Mouse (Mus musculus): ENCODE measurements around the gene Cenpu.

Gene Cenpu

DNA sequence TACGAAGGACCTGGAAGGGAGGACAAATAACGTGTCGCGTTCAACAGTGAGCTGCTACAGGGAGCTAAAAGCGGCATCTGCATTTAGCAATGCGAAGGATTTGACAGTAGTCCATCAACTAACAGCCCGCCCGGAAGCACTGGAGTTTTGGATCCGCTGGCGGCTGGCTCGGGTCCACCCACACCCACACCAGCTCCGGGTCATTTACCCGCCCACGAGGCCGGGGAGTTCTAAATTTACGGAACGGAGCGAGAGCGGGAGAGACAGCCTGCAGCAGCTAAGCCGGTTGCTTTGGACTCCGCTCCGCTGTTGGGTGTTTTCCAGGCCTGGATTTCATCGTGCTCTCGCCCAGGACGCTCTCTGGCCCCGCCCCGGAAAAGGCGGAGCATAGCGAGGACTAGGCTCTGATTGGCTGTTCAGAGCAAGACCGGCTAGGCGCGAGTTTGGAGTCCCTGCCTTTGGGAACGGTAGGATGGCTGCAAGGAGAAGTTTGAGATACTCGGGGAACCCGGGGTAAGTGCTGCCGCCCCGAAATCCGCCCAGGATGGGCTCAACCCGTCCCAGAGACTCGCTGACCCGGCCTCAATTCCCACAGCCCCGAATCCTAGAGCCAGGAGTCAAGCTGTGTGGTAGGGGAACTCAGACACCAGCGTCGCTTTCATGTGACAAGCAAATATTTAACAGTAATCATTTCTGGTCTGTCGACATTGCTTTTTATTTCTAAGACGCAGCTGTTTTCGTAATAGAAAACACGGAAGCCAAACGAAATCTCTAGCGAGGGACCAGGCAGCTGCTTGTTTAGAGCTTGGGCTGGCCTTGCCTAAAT, at the start of gene Cenpu:
Gene Cenpu, plus strand, starts transcription at position 414 of the 826 bp plus-strand sequence.
- DNase-seq (ENCODE audit: low spot score) = peak; percentile 100

DNA sequence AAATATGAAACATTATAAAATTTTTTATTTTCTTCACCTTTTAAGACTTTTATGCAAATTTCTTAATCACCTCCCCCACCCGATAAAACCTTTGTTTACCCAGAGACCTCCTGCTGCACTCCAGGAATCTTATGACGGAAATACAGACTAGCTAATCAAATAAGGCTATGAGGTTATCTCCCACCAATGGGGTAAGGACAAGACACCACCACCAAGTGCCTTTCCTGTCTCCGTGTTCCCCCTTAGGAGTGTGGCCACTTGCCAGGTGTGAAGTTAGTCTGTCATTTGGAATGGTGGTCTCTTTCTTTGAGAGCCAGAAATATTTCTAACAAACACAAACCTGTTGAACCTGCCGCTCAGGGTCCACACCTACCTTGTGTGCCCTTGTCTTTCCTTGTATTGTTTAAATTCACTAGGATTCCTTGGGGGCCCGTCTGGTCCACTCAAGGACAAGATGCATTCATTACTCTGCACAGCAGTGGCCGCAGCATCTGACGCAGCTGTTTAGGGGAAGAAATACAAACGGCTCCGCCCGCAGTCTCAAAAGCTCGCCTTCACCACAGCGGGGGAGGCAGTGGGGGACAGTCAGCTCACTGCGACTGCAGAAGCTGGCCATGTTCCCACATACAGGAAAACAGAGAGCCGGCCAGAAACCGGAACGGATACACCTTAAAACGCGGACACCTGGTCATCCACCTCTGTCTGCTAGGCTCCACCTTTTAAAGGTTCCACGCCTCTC, 49.3 kb upstream of the Cenpu start:
- no peak for DNase-seq (ENCODE audit: low spot score)

DNA sequence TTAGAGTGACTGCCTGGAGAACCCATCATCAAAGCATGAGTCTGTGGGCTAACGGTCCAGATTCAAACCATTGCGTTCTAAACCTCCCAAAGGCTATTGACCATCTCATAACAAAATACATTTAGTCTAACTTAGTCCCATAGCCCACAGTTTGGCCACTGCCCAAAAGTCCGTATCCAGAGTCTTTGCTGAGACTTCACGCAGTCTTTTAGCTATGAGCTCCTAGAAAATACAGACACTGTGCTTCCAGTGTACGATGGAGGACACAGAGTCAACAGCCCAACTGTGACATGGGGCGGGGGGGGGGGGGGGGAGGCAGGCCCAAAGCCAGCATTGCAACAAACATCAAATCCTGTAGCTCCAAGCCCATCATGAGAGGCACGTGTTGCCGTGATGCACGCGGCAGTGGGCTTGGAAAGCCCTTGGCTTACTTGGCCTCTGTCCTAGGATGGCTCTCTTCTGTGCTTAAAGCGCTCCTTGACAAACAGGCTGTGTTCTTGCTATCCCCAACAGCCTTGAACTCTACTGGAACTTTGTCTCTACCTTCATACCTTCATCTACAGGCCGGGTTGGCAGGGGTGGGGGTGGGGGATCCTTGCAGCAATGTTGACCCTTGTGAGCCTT, 48.6 kb upstream of the Cenpu start:
- no peak for DNase-seq (ENCODE audit: low spot score)

DNA sequence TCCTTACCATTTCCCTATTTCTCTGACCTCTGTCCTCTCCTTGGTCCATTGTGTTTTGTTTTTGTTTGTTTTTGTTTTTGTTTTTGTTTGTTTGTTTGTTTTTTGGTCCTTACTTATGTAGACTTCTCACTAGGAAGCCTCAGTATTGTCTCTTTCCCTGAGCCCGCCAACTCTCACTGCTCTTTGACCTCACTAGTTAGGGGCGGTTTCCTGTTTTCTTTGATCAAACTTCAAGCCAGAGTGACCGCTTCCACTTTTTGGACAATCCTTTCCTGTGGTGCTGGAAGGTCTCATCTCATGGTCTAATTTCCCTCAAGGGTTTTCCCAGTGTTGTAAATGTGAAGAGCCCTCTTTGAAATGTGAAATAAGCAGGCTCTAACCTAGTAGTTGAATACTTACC, 47.6 kb upstream of the Cenpu start:
- DNase-seq (ENCODE audit: low spot score) = no peak

DNA sequence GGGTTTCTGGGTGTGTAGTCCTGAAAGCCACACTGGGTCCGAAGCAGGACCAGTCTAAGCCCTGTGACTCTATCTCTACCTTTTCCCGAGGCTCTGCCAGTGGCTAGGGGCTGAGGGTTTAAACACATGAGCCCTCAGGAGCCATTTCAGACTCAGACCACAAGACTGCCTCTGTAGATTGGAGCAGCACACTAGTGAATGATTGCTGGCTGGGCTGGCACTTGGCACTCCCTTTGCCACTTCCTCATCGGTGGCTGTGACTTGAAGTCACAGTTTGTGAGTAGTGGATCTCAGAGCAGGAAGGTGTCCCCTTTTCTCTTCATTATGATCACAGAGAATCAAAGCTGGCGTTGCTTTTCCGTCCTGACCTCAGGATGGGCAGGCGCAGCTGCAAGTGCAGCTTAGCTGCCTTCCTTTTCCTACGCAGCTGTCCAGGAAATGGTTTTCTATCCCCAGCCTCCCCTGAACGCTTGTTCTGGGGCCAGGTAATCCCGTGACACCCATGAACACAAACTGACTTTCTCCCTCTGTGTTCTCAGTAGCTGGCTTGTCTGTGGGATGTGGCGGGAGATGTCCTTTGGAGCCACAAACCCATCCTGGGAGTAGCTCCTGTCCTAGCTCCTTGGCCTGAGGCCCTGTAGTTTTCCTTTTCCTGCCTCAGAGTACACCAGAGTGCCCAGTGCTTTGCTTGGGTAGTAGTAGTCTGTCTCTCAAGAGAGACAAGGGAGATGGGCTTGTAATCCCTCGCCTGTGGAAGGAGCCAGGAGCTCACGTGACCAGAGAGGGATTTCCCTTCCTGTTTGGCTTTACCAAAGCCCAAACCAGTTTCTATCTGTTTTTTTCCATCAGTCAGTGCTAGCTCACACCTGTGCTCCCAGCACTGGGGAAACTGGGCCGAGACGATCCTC, 43.1 kb upstream of the Cenpu start:
- DNase-seq (ENCODE audit: low spot score) = no peak

DNA sequence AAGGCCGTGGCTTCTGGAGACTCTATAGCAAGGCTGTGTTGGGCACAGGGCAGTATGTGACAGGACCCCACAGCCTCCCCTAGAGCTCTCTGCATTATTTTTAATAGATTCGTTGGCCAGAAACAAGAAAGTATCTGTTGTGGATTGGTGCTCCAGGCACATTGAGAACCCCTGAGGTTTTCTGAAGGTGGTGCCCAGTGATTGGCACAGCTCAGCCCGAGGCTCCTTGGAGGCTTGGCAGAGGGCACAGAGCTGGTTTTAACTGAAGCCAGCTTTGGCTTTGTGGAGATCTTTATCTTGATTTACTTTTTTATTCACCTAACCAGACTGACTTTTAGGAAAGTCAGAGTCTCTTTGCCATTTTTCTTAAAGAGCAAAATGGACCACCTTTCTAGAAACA, 42.4 kb upstream of the Cenpu start:
- DNase-seq (ENCODE audit: low spot score) = no peak

DNA sequence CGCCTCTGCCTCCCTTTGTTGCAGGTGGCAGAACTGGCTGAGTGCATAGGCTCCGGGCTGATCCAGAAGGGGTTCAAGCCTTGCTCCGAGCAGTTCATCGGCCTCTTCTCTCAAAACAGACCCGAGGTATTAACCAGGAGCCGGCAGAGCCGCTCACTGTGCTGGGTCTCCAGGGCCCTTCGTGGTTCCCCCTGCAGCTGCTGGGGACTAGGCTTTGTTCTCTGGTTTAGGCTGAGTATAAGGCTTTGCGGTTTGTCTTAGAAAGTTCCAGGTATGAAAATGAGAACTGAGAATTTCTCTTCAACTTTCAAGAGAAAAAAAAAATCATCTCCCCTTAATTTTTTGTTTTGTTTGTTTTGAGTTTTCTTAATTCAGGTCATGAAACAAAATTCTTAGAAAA, 40.5 kb upstream of the Cenpu start:
- DNase-seq (ENCODE audit: low spot score) = no peak

DNA sequence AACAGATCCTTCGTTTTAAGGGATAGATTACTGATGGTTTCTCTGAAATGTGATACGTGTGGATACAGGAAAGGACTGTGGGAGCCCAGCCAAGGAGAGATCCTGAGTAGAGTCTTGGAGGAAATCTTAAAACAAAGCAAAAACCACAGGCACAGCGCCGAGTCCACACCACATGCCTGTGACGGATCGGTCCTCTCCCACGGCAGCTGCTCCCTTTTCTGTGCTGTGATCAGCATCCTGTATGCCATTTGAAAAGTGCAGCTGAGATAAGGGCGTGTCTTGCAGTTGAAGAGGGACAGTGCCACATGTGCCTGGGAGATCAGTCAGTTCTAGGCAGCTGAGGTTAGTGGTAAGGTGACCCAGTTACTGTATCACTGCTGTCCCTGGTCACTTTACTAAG, 39.3 kb upstream of the Cenpu start:
- DNase-seq (ENCODE audit: low spot score) = no peak

DNA sequence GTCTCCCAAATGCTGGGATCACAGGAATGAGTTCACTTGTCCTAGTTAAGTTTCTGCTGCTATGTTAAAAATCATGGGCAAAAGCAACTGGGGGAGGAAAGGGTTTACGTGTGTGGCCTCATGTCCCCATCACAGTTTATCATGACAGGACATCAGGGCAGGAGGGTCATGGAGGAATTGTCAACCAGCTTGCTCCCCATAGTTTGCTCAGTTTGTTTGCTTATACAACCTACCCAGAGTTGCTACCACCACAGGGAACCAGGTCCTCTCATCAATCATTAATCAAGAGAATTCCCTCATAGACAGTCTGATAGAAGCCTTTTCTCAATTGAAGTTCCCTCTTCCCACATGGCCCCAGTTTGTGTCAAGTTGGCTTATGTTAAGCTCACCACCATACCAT, 37.8 kb upstream of the Cenpu start:
- no peak for DNase-seq (ENCODE audit: low spot score)

DNA sequence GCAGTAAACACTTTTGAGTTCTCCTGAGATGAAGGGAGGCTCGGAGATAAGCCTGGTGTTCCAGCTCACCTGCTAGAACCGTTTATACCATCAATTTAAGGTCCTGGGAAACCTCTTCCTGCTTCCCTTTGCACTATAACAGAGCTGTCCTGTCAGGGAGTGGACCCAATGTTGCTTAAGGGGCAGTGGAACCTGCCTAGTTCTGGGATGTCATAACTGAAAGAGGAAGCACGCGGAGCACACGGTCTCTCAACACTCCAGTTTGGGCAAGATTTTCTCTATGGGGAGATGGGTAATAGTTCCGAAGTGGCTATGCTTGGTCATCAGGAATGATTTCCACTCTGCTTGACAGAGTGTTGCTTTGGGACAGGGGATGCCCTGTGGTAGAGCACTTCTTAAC, 31.2 kb upstream of the Cenpu start:
- no peak for DNase-seq (ENCODE audit: low spot score)

DNA sequence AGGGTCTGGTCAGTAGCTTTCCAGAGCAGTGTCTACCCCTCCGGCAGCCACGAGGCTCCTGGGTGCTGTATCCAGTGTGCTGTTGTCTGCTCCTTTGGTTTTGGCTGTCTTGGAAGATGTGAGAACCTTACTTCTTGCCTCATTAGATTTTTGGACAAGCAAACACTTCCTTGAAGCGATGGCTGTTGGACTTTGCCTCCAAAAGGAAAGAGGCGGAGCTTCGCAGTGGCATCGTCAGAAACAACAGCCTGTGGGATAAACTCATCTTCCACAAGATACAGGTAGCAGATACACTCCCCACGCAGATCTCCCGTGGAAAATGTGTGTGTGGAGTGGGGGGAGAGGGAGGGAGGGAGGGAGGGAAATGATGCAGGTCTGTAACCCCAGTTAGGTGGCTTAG, 25.7 kb upstream of the Cenpu start:
- DNase-seq (ENCODE audit: low spot score) = no peak

DNA sequence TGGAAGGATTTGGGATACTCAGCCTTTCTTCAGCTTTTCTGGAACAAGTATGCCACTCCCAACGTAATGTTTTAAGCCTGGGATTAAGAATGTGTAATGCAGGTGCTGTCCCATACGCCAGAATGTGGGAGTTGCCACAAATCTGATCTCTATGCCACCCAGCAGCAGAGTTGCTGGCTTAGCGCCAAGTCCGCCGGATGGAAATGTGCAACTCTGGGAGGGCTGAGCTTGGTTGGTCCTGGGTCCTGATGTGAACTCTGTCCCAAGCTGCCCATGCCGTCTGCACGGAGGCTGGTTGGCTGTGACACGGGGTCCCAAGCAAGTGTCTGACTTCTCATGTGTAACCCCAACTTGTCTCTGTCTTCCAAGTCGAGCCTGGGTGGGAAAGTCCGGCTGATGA, 25.0 kb upstream of the Cenpu start:
- DNase-seq (ENCODE audit: low spot score) = no peak

DNA sequence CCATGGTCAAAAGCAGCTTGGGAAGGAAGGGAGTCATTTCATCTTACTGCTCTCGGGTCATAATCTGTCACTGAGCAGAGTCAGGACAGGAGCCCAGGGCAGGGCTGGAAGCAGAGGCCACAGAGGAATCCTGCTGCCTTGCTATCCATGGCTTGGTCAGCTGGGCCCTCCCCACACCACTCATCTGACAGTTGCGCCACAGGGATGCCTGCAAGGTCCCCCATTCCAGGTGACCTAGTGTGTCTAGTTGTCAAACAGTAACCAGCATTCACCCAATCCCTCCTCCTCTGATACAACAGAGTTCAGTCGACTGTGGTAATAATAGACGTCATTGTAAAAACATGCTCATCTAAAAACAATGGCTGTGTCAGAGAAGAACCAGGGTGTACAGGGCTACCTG, 22.3 kb upstream of the Cenpu start:
- no peak for DNase-seq (ENCODE audit: low spot score)

DNA sequence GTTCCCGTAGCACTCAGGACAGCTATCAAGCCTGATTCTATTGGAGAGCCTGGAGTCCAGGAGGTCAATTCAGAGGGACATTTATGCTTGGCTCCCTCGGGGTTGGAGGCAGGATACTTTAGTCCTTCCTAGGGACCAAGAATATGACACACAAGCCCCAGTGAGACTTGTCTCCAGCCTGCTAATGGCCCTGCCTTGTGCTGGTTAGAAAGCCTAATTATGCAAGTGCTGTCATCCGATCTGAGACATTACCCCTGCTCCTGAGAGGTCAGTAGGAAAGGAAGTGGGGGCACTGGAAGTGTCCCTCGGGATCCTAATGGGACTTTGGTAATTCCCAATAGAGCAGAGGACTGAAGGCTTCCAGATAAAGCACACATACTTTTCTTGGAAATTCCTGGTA, 21.3 kb upstream of the Cenpu start:
- DNase-seq (ENCODE audit: low spot score) = no peak

DNA sequence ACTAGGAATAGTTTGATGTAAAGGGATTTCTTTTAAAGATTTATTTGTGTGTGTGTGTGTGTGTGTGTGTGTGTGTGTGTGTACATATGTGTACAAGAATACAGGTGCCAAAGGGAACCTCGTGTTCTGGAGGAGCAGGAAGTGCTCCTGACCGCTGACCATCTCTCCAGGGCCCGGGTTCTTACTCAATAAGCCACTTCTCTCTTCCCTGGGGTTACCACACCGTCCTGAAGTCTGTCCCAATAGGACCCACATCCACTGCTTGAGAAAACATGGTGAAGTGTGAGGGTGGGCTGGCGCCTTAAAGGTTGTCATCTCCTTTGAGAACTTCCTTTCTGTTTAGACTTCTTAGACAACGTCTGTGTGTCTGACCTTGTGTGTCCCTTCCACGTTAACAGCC, 17.9 kb upstream of the Cenpu start:
- no peak for DNase-seq (ENCODE audit: low spot score)

DNA sequence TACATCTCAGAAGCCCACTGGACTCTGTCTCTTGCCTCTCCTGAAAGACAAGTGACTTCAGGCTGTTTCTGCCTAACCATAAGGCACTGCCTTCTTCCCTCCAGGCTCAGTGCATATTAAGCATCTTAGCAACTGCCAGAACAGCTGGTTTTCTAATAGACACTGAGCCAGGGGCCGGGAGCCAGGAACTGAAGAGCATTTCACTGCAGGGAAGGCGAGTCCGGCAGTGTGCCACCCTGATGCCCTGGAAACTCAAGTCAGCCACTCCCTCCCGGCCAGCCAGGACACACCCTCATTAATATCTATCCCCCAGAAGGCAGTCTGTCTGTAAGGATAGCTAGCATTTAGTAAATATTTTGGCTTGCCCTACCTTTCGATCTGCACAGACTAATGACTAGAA, 12.1 kb upstream of the Cenpu start:
- peak; percentile 67 for DNase-seq (ENCODE audit: low spot score)

DNA sequence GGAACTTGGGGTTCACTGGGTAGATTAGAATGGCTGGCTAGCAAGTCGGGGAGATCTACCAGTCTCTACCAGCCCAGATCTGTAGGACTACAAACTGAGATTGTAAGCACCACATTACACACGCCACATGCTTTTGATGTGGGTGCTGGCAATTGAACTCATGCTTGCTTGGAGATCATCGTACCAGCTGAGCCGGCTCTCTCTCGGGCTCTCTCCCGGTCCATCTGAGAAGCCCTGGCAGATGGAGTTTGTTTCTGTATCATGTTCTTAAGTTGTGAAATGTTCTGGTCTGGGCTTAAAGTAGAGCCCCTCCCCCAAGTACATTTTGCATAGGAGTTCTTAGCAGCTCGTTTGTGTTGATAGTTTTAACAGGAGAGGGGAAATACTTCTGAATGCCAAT, 8.6 kb upstream of the Cenpu start:
- no peak for DNase-seq (ENCODE audit: low spot score)

DNA sequence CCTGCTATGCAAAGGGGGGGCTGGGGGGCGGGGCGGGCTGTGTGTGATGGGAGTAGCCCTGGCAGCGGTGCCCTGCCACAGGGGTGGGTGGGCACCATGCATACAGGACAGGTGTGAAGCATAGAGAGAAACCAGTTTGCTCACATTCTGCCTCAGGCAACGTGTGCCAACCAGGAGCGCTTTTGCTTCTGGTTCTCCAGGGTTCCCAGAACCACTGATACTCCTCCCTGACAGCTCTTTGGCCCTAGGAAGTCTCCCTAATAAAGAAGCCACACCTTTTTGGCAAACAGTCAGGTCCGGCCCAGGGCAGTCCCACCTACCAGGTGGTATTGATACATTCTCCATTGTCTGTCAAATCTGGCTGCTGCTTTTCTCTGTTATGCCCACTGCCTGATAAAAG, 8.2 kb upstream of the Cenpu start:
- DNase-seq (ENCODE audit: low spot score) = no peak

DNA sequence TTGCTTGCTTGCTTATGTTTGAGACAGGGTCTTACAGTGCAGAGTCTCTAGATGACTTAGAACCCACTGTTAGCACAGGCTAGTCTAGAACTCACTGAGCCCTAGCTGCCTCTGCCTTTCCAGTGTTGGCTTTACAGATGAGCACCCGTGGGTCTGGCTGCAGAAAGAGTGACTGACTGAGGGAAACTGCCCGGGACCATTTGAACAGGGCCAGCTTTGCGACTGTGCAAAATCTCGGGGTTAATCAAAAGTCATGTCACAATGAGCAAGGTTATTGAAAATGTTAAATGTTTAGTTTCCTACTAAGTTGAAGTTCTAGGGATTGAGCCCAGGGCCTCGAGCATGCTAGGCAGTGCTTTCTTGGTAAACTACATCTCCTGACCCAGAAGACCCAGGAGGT, 6.0 kb upstream of the Cenpu start:
- no peak for DNase-seq (ENCODE audit: low spot score)

DNA sequence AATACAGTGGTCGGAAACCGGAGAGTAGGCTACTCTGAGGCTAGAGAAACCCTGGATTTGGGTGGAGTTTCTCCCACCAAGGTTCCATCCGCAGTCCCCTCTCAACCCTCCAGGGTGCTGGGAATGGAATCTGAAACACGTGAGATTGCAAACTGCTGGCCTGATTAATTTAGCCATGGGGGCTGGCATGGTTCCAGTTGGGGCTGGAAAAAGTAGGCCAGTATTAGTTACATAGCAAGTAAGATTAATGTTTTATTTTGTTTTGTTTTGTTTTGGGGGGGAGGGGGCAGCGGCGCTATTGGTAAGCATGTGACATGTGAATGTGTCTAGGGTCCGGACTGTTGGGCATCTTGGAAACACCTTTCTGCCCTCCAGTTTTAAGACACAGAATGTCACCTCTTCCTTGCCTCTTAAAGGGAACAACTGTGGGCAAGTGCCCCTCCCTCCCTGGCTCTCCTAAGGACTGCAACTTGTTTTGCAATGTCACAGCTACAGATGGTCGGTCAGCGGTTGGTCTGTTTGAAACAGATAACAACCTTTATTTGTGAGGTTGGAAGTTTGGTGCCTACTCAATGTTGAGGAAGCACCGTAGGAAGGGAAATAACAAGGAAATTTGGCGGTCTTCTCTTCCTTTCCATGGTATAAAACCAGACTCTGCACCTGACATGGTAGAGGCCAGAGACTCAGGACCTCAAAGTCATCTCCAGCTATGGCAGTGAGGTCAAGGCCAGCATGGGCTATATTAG, 5.2 kb upstream of the Cenpu start:
- peak; percentile 90 for DNase-seq (ENCODE audit: low spot score)

DNA sequence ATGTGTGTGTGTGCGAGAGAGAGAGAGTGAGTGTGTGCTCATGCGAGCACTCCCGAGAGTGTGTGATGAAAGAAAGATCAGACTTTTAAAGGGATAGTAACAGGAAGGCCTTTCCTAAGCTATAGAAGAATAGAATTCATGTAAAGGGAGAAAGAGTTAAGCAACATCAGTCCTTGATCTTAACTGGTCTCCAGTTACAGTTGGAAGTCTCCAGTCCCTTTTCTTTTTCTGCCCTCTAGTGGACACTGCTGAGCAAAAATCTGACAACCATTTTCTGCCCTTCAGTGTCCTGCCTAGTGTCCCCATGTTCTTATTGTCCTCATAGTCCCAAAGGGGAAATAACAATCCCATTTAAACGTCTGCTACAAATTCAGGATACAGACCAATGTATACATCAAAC, 4.6 kb upstream of the Cenpu start:
- DNase-seq (ENCODE audit: low spot score) = peak; percentile 90

Measured in c-Kit-positive CD71-positive TER-119-positive erythroid progenitor cells, embryonic 14.5 days (primary cell).